Mouse (Mus musculus) heart, embryonic 10.5 days (tissue): ENCODE data around the gene Tulp2. TPM values are rescaled to one million over a fixed set of nuclear protein-coding genes. Genes with fewer than 3 reads are reported as not detected.

Experiments used
- microRNA-seq: library from miRNA; unstranded; fragments of <30 nt; microRNA quantifications from one replicate; pipeline ENCODE4, GENCODE M21; 2017
- polyA plus RNA-seq: library from polyadenylated mRNA; unstranded; fragments of >200 nt; fragmentation: Nextera tagmentation; extraction: Ambion mirVana; gene quantifications from 2 replicates; pipeline ENCODE4 v1.2.1, GENCODE M21; 2016

The Tulp2 gene
- polyA plus RNA-seq, 1 experiment from 2014 or later: 2.9 TPM

Small RNA genes within 50 kb of the gene (microRNA-seq; reads per million reads assigned to microRNA genes)
- not detected for gene Gm22133

Other genes starting within 250 kb of the Tulp2 start
- gene Cd37, start 242.8 kb upstream of the Tulp2 start, polyA plus RNA-seq: 1.5 and 2.3 TPM in 2 replicates
- 0.50 and 0.83 TPM in 2 replicates for gene Slc6a16, start 240.8 kb upstream of the Tulp2 start, polyA plus RNA-seq
- gene Slc6a21, start 204.4 kb upstream of the Tulp2 start, polyA plus RNA-seq: not detected in 2 replicates
- gene Trpm4, start 148.1 kb upstream of the Tulp2 start, polyA plus RNA-seq: 13.5 and 15.2 TPM in 2 replicates
- 17.9 and 31.4 TPM in 2 replicates for gene Hrc, start 146.6 kb upstream of the Tulp2 start, polyA plus RNA-seq
- 2.4 and 2.9 TPM in 2 replicates for gene Ppfia3, start 114.9 kb upstream of the Tulp2 start, polyA plus RNA-seq
- 0.59 and 1.4 TPM in 2 replicates for gene Lin7b, start 111.3 kb upstream of the Tulp2 start, polyA plus RNA-seq
- gene Snrnp70, start 86.1 kb upstream of the Tulp2 start, polyA plus RNA-seq: 173 and 241 TPM in 2 replicates
- gene Kcna7, start 76.2 kb upstream of the Tulp2 start, polyA plus RNA-seq: 0.28 and 0.45 TPM in 2 replicates
- gene Ntf5, start 68.2 kb upstream of the Tulp2 start, polyA plus RNA-seq: 1.5 and 2.6 TPM in 2 replicates
- not detected in 2 replicates for gene Lhb, start 61.1 kb upstream of the Tulp2 start, polyA plus RNA-seq
- gene Gys1, start 47.0 kb upstream of the Tulp2 start, polyA plus RNA-seq: 79.9 and 124 TPM in 2 replicates
- 121 and 175 TPM in 2 replicates for gene Ruvbl2, start 43.8 kb upstream of the Tulp2 start, polyA plus RNA-seq
- gene Ftl1, start 22.0 kb upstream of the Tulp2 start, polyA plus RNA-seq: 4,578 and 4,939 TPM in 2 replicates
- 187 and 244 TPM in 2 replicates for gene Bax, start 15.0 kb upstream of the Tulp2 start, polyA plus RNA-seq
- gene Gm45808, start 4.9 kb downstream of the Tulp2 start, polyA plus RNA-seq: not detected in 2 replicates
- 5.8 and 6.1 TPM in 2 replicates for gene Dhdh, start 6.9 kb downstream of the Tulp2 start, polyA plus RNA-seq
- gene Nucb1, start 28.5 kb downstream of the Tulp2 start, polyA plus RNA-seq: 163 and 198 TPM in 2 replicates
- 28.2 and 31.2 TPM in 2 replicates for gene Ppp1r15a, start 44.4 kb downstream of the Tulp2 start, polyA plus RNA-seq
- 0.59 and 0.64 TPM in 2 replicates for gene Plekha4, start 44.5 kb downstream of the Tulp2 start, polyA plus RNA-seq
- 0.42 and 1.2 TPM in 2 replicates for gene Hsd17b14, start 73.0 kb downstream of the Tulp2 start, polyA plus RNA-seq
- gene Bcat2, start 88.3 kb downstream of the Tulp2 start, polyA plus RNA-seq: 76.7 and 80.8 TPM in 2 replicates
- not detected in 2 replicates for gene Fgf21, start 133.6 kb downstream of the Tulp2 start, polyA plus RNA-seq
- gene Fut1, start 135.4 kb downstream of the Tulp2 start, polyA plus RNA-seq: not detected in 2 replicates
- gene Izumo1, start 139.9 kb downstream of the Tulp2 start, polyA plus RNA-seq: 0.25 and 0.49 TPM in 2 replicates
- gene Rasip1, start 145.6 kb downstream of the Tulp2 start, polyA plus RNA-seq: 17.6 and 20.5 TPM in 2 replicates
- 1.9 and 2.3 TPM in 2 replicates for gene Mamstr, start 158.1 kb downstream of the Tulp2 start, polyA plus RNA-seq
- gene Fut2, start 184.5 kb downstream of the Tulp2 start, polyA plus RNA-seq: 1.1 and 1.3 TPM in 2 replicates
- 0.13 and 0.14 TPM in 2 replicates for gene Ntn5, start 202.1 kb downstream of the Tulp2 start, polyA plus RNA-seq
- gene Sec1, start 212.5 kb downstream of the Tulp2 start, polyA plus RNA-seq: 0.51 and 0.75 TPM in 2 replicates
- gene Car11, start 218.0 kb downstream of the Tulp2 start, polyA plus RNA-seq: 3.1 and 5.1 TPM in 2 replicates
- 2.7 and 3.2 TPM in 2 replicates for gene Dbp, start 223.2 kb downstream of the Tulp2 start, polyA plus RNA-seq
- gene Rpl18, start 233.6 kb downstream of the Tulp2 start, polyA plus RNA-seq: 860 and 1,046 TPM in 2 replicates
- gene Sphk2, start 236.1 kb downstream of the Tulp2 start, polyA plus RNA-seq: 24.7 and 29.3 TPM in 2 replicates
- gene Fam83e, start 239.3 kb downstream of the Tulp2 start, polyA plus RNA-seq: 0.76 and 1.2 TPM in 2 replicates
- not detected in 2 replicates for gene Spaca4, start 243.9 kb downstream of the Tulp2 start, polyA plus RNA-seq